Mouse (Mus musculus) left cerebral cortex, postnatal 25 days (tissue): ENCODE data around the gene Gm17651. TPM values are rescaled to one million over a fixed set of nuclear protein-coding genes. Genes with fewer than 3 reads are reported as not detected.

Source experiments
- DNase-seq, 2 experiments: peaks; one replicate each; pipeline ENCODE4 v3.0.0; 2022; ENCODE audit warnings: low spot score in 2 of 2, mixed read lengths in 1 of 2
- intact Hi-C: fragments of 180-260 bp; cut with DNase I; formaldehyde crosslinking; loops from one replicate; pipeline ENCODE4 v1.15.1; 2025
- microRNA-seq, 2 experiments: library from miRNA; unstranded; fragments of <30 nt; microRNA quantifications; one replicate each; pipeline ENCODE4 v1.2.0; 2022
- total RNA-seq, 2 experiments: library from RNA; stranded (reverse); gene quantifications; 2 replicates each; pipeline ENCODE4 v1.2.3; 2021

Gm17651 gene
- total RNA-seq, 2 experiments from 2014 or later, result not detected

GRCm38 (mm10) chr3:97634288-97634761, 40.2 kb downstream of the Gm17651 start:
- intact Hi-C loops, result no loop called here
- DNase-seq, result peak in 1 of 2 experiments; percentile 8

GRCm38 (mm10) chr3:97633456-97633855, 41.0 kb downstream of the Gm17651 start:
- no peak for DNase-seq
- intact Hi-C loops, result no loop called here

- DNase-seq, result no peak
- intact Hi-C loops, result no loop called here
These were observed 43.1 kb downstream of the Gm17651 start for GRCm38 (mm10) chr3:97631258-97631860.

GRCm38 (mm10) chr3:97630746-97631145, 43.7 kb downstream of the Gm17651 start:
- DNase-seq, result no peak
- intact Hi-C loops, result no loop called here

- no peak for DNase-seq
These were observed 44.6 kb downstream of the Gm17651 start for GRCm38 (mm10) chr3:97629941-97630340.

GRCm38 (mm10) chr3:97628391-97629001, 46.0 kb downstream of the Gm17651 start, which contains the start of gene Fmo5:
Fmo5 (plus strand) TSS chr3:97628804.
- DNase-seq, result no peak
- intact Hi-C loops, result no loop called here

More at GRCm38 (mm10) chr3:97629941-97630340, 44.6 kb downstream of the Gm17651 start:
- intact Hi-C loops, result no loop called here

- DNase-seq, result no peak
- intact Hi-C loops, result no loop called here
These were observed 46.6 kb downstream of the Gm17651 start for GRCm38 (mm10) chr3:97627893-97628292.

- intact Hi-C loops, result no loop called here
- no peak for DNase-seq
These were observed 49.9 kb downstream of the Gm17651 start for GRCm38 (mm10) chr3:97624611-97625010.

Small RNA genes within 50 kb of the gene (microRNA-seq; reads per million reads assigned to microRNA genes)
- 0 reads per million in 2 experiments for gene Mir7225

Other genes with a start within 250 kb of the Gm17651 start
- gene Chd1l, start 64.5 kb downstream of the Gm17651 start, total RNA-seq, result 10 to 100 TPM in 1 of 2 experiments, 1 to 10 TPM in 1; 9.2 to 10.3 TPM
- gene Fmo5, start 45.9 kb downstream of the Gm17651 start, total RNA-seq, result 1 to 10 TPM; 2.5 to 4.1 TPM
- gene Prkab2, start 16.5 kb downstream of the Gm17651 start, total RNA-seq, result 10 to 100 TPM; 27.9 to 30.6 TPM
- gene Pde4dip, start 214.0 kb upstream of the Gm17651 start, total RNA-seq, result 100 to 1,000 TPM; 246 to 251 TPM
- 10 to 100 TPM; 70.9 to 76.7 TPM for gene Sec22b, start 226.5 kb upstream of the Gm17651 start, total RNA-seq